Mouse (Mus musculus): ENCODE measurements around the gene Msn. TPM values are rescaled to one million over a fixed set of nuclear protein-coding genes. Genes with fewer than 3 reads are reported as not detected.
"Not testable (repeated sequence)": the region's sequence is repeated elsewhere in the genome, so short reads cannot be mapped to it uniquely, and the experiment has no call there.

Msn gene
- polyA plus RNA-seq, 1 experiment from 2014 or later: 77.4 TPM

- no peak overlapping the region for H3K4me2 ChIP-seq (replicated peaks)
- no peaks in the 10 kb centered on the region for H3K27me3 ChIP-seq
- H3K9ac ChIP-seq: no peak overlapping the region
- H3K36me3 ChIP-seq: no peaks in the 10 kb centered on the region; the same call in 1 of the 2 replicates
- no peak overlapping the region for H3K4me3 ChIP-seq
- WGBS: 83% methylated on average over 3 of the region's 3 CpGs
- H3K4me1 ChIP-seq: no peaks in the 10 kb centered on the region
- ATAC-seq (ENCODE audit: insufficient number of reproducible peaks, insufficient read depth, low FRiP score, low TSS enrichment): no peak
- H3K27ac ChIP-seq: no peak overlapping the region
- no peaks in the 10 kb centered on the region for H3K9me3 ChIP-seq
Observed at GRCm38 (mm10) chrX:96153362-96153761, 57.5 kb downstream of the Msn start.

GRCm38 (mm10) chrX:96157936-96158335 lies 62.1 kb downstream of the Msn start:
- no peak overlapping the region for H3K4me3 ChIP-seq
- WGBS: 96% methylated on average over 3 of the region's 3 CpGs
- H3K36me3 ChIP-seq: no peaks in the 10 kb centered on the region; the same call in 1 of the 2 replicates
- no peak overlapping the region for H3K4me2 ChIP-seq (replicated peaks)
- H3K27me3 ChIP-seq: no peaks in the 10 kb centered on the region
- H3K9ac ChIP-seq: no peak overlapping the region
- no peaks in the 10 kb centered on the region for H3K4me1 ChIP-seq
- no peaks in the 10 kb centered on the region for H3K9me3 ChIP-seq
- ATAC-seq (ENCODE audit: insufficient number of reproducible peaks, insufficient read depth, low FRiP score, low TSS enrichment): no peak
- no peak overlapping the region for H3K27ac ChIP-seq

GRCm38 (mm10) chrX:96162571-96162970 lies 66.7 kb downstream of the Msn start:
- Histone ChIP-seq H3K9ac (no peak overlapping the region), H3K4me3 (no peak overlapping the region), H3K4me1 (no peaks in the 10 kb centered on the region), H3K27ac (no peak overlapping the region), H3K9me3 (no peaks in the 10 kb centered on the region), H3K36me3 (no peaks in the 10 kb centered on the region; the same call in 1 of the 2 replicates), H3K27me3 (no peaks in the 10 kb centered on the region), H3K4me2 (replicated peaks) (no peak overlapping the region)
- ATAC-seq (ENCODE audit: insufficient number of reproducible peaks, insufficient read depth, low FRiP score, low TSS enrichment): no peak
- 85% methylated on average over 2 of the region's 2 CpGs for WGBS

GRCm38 (mm10) chrX:96171645-96172388 lies 76.0 kb downstream of the Msn start:
- no peak overlapping the region for H3K4me3 ChIP-seq
- ATAC-seq (ENCODE audit: insufficient number of reproducible peaks, insufficient read depth, low FRiP score, low TSS enrichment): no peak
- 86% methylated on average over 2 of the region's 2 CpGs for WGBS
- no peak overlapping the region for H3K4me2 ChIP-seq (replicated peaks)
- H3K9ac ChIP-seq: no peak overlapping the region
- no peaks in the 10 kb centered on the region for H3K4me1 ChIP-seq
- H3K27me3 ChIP-seq: no peaks in the 10 kb centered on the region
- no peaks in the 10 kb centered on the region for H3K9me3 ChIP-seq
- no peak overlapping the region for H3K27ac ChIP-seq
- H3K36me3 ChIP-seq: no peaks in the 10 kb centered on the region

- 10% methylated on average over 1 of the region's 1 CpGs for WGBS
- Histone ChIP-seq H3K9ac (no peak overlapping the region), H3K36me3 (no peaks in the 10 kb centered on the region), H3K4me1 (no peaks in the 10 kb centered on the region), H3K27ac (no peak overlapping the region), H3K4me3 (no peak overlapping the region), H3K9me3 (no peaks in the 10 kb centered on the region), H3K4me2 (replicated peaks) (no peak overlapping the region), H3K27me3 (no peaks in the 10 kb centered on the region)
- no peak for ATAC-seq (ENCODE audit: insufficient number of reproducible peaks, insufficient read depth, low FRiP score, low TSS enrichment)
Observed at GRCm38 (mm10) chrX:96178437-96178836, 82.6 kb downstream of the Msn start.

- WGBS: 72% methylated on average over 5 of the region's 5 CpGs
- Histone ChIP-seq H3K27me3 (no peaks in the 10 kb centered on the region), H3K4me3 (no peak overlapping the region), H3K27ac (no peak overlapping the region), H3K9ac (no peak overlapping the region), H3K36me3 (no peaks in the 10 kb centered on the region), H3K4me1 (no peaks in the 10 kb centered on the region), H3K9me3 (no peaks in the 10 kb centered on the region), H3K4me2 (replicated peaks) (no peak overlapping the region)
- ATAC-seq (ENCODE audit: insufficient number of reproducible peaks, insufficient read depth, low FRiP score, low TSS enrichment): no peak
Observed at GRCm38 (mm10) chrX:96184100-96184732, 88.4 kb downstream of the Msn start.

GRCm38 (mm10) chrX:96205143-96205542 lies 109.3 kb downstream of the Msn start:
- H3K9ac ChIP-seq; ATAC-seq (ENCODE audit: insufficient number of reproducible peaks, insufficient read depth, low FRiP score, low TSS enrichment); H3K36me3 ChIP-seq; H3K4me1 ChIP-seq; H3K4me2 ChIP-seq (replicated peaks); H3K27ac ChIP-seq; H3K4me3 ChIP-seq; H3K27me3 ChIP-seq; H3K9me3 ChIP-seq: not testable (repeated sequence)
- WGBS: 83% methylated on average over 3 of the region's 3 CpGs

- WGBS: 42% methylated on average over 1 of the region's 1 CpGs
- Histone ChIP-seq H3K9me3 (no peaks in the 10 kb centered on the region), H3K27ac (no peak overlapping the region), H3K4me2 (replicated peaks) (no peak overlapping the region), H3K4me1 (no peaks in the 10 kb centered on the region), H3K36me3 (no peaks in the 10 kb centered on the region), H3K4me3 (no peak overlapping the region), H3K27me3 (no peaks in the 10 kb centered on the region), H3K9ac (no peak overlapping the region)
- no peak for ATAC-seq (ENCODE audit: insufficient number of reproducible peaks, insufficient read depth, low FRiP score, low TSS enrichment)
Observed at GRCm38 (mm10) chrX:96206872-96207271, 111.0 kb downstream of the Msn start.

GRCm38 (mm10) chrX:96218088-96218487 lies 122.2 kb downstream of the Msn start:
- no peak overlapping the region for H3K27ac ChIP-seq
- H3K9me3 ChIP-seq: no peaks in the 10 kb centered on the region
- H3K36me3 ChIP-seq: no peaks in the 10 kb centered on the region
- H3K27me3 ChIP-seq: no peaks in the 10 kb centered on the region
- ATAC-seq (ENCODE audit: insufficient number of reproducible peaks, insufficient read depth, low FRiP score, low TSS enrichment): no peak
- H3K4me1 ChIP-seq: no peaks in the 10 kb centered on the region
- 65% methylated on average over 1 of the region's 1 CpGs for WGBS
- no peak overlapping the region for H3K4me2 ChIP-seq (replicated peaks)
- H3K4me3 ChIP-seq: no peak overlapping the region
- H3K9ac ChIP-seq: no peak overlapping the region

Other genes with a start within 250 kb of the Msn start
- gene Las1l, start 139.1 kb upstream of the Msn start, polyA plus RNA-seq (2016; fragmentation: Nextera tagmentation; extraction: Ambion mirVana): 60.6 and 62.0 TPM in 2 replicates
- not detected in 2 replicates for gene Vsig4, start 197.4 kb downstream of the Msn start, polyA plus RNA-seq (2016; fragmentation: Nextera tagmentation; extraction: Ambion mirVana)